30 mouse cellular contexts compared by ENCODE assay signal in the genomic region with DNA sequence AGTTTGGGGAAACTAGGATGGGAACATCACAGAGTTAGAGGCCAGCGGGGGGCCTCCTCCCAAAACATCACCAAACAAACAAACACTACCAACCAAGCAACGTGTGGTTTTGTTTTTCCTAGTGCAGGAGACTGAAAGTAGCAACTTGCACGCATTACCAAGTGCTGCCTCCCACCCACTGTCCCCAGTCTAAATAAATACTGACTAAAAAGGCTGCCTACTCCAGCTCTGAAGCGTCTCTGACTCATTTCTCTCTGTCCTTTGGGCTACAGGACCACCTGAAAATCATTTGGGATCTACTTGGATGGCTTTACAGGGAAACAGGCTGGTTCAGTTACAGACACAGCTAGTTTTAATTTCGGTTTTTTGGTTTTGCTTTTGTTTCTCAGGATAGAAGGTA. TPM values are rescaled to one million over a fixed set of nuclear protein-coding genes. Genes with fewer than 3 reads are reported as not detected.
A peak's percentile ranks its signal among the peaks of the same experiment; 100 is the strongest.
DNase-seq lines count a peak whose midpoint lies in the region; ATAC-seq and TF ChIP-seq lines count a peak whose summit lies in the region.
"Had no signal": no experiment of that assay in that cellular context is flagged by ENCODE, and none has a peak within 500 bp of the region (broad histone marks: within the 10 kb centered on the region; RNA-seq: fewer than 3 reads in every experiment).

No protein-coding gene starts in this region.

- peaks cover 10% of the 10 kb centered on the region for H3K4me1 ChIP-seq in embryonic facial prominence, embryonic 13.5 days
- H3K4me1 ChIP-seq in embryonic facial prominence, embryonic 10.5 days = peaks cover 9% of the 10 kb centered on the region; the same call in 1 of the 2 replicates
- H3K4me1 ChIP-seq in lung, adult 2 months (ENCODE audit: control insufficient read depth, insufficient read depth, low read length) = no peaks in the 10 kb centered on the region
- H3K4me1 ChIP-seq: forebrain, embryonic 12.5 days; midbrain, embryonic 12.5 days; neural tube, embryonic 13.5 days had no signal

- no peaks in the 10 kb centered on the region for H3K9me3 ChIP-seq in embryonic facial prominence, embryonic 13.5 days
- H3K9me3 ChIP-seq in embryonic facial prominence, embryonic 10.5 days = no peaks in the 10 kb centered on the region
- H3K9me3 ChIP-seq: forebrain, embryonic 12.5 days; hindbrain, embryonic 12.5 days; limb, embryonic 13.5 days; midbrain, embryonic 12.5 days; neural tube, embryonic 13.5 days had no signal

- H3K4me3 ChIP-seq in embryonic facial prominence, embryonic 13.5 days = no peak overlapping the region
- no peak overlapping the region for H3K4me3 ChIP-seq in embryonic facial prominence, embryonic 10.5 days
- no peak overlapping the region for H3K4me3 ChIP-seq in lung, adult 2 months (replicated peaks; ENCODE audit: extremely low read depth, low read depth, low read length)
- H3K4me3 ChIP-seq: erythroblast, embryonic 14.5 days; forebrain, embryonic 12.5 days; hindbrain, embryonic 12.5 days; limb, embryonic 13.5 days; midbrain, embryonic 12.5 days; neural tube, embryonic 13.5 days had no signal

- H3K4me2 ChIP-seq in embryonic facial prominence, embryonic 13.5 days = no peak overlapping the region
- H3K4me2 ChIP-seq: forebrain, embryonic 12.5 days; heart, embryonic 11.5 days; hindbrain, embryonic 12.5 days; limb, embryonic 13.5 days; liver, embryonic 11.5 days; midbrain, embryonic 12.5 days; neural tube, embryonic 13.5 days had no signal

- 41% methylated on average over 5 of the region's 5 CpGs for WGBS in embryonic facial prominence, embryonic 13.5 days
- WGBS in embryonic facial prominence, embryonic 10.5 days = 56% methylated on average over 5 of the region's 5 CpGs
- 51% methylated on average over 5 of the region's 5 CpGs for WGBS in lung, adult 2 months

- H3K9ac ChIP-seq in embryonic facial prominence, embryonic 13.5 days = no peak overlapping the region
- H3K9ac ChIP-seq: forebrain, embryonic 12.5 days; forebrain, postnatal 0 days; hindbrain, embryonic 12.5 days; limb, embryonic 13.5 days; midbrain, embryonic 12.5 days; neural tube, embryonic 13.5 days had no signal

- TF ChIP-seq CTCF in lung, adult 2 months (IDR thresholded peaks at IDR 0.05; ENCODE audit: insufficient read depth, low read length) = no peak

- H3K27ac ChIP-seq in embryonic facial prominence, embryonic 13.5 days = peak overlapping the region; percentile 48
- no peak overlapping the region for H3K27ac ChIP-seq in embryonic facial prominence, embryonic 10.5 days (replicated peaks)
- H3K27ac ChIP-seq: forebrain, embryonic 12.5 days; hindbrain, embryonic 12.5 days; limb, embryonic 13.5 days; midbrain, embryonic 12.5 days; neural tube, embryonic 13.5 days had no signal

- TF ChIP-seq POLR2A in lung, adult 2 months (IDR thresholded peaks at IDR 0.05; ENCODE audit: borderline replicate concordance, extremely low read depth, low read depth, low read length) = no peak

- peaks cover 24% of the 10 kb centered on the region for H3K36me3 ChIP-seq in embryonic facial prominence, embryonic 13.5 days
- H3K36me3 ChIP-seq in embryonic facial prominence, embryonic 10.5 days (replicated peaks) = peaks cover 49% of the 10 kb centered on the region

- no peak for ATAC-seq in embryonic facial prominence, embryonic 13.5 days (ENCODE audit: insufficient number of reproducible peaks, insufficient read depth, low FRiP score, low TSS enrichment, low read depth)
- ATAC-seq: forebrain, postnatal 0 days; intestine, embryonic 16.5 days had no signal

- no peak for DNase-seq in embryonic facial prominence, embryonic 10.5 days (ENCODE audit: low spot score)
- DNase-seq in 3T3-L1 (ENCODE audit: low read depth, low spot score) (peak; percentile 26), NIH3T3 (ENCODE audit: low read depth) (peak; percentile 49)
- peak; percentile 11 for DNase-seq in fibroblast of lung, adult 2 months (ENCODE audit: low read depth)
- no peak for DNase-seq in lung, adult 2 months
- DNase-seq in urinary bladder, postnatal 4 days (ENCODE audit: low spot score in 2 of 2) = no peak
- no peak for DNase-seq in cerebellum, postnatal 36 days
- DNase-seq: adrenal gland, adult 8-10 months; cerebellum, adult 11-12 months; cerebellum, adult 9-11 months; forebrain, postnatal 0 days; gastrocnemius, postnatal 36 days; heart, postnatal 36 days; kidney, adult 8-10 months; kidney, postnatal 10 days; lung, postnatal 36 days; retina, postnatal 1 day; spleen, adult 18-20 months; thymus, adult 18-20 months; thymus, postnatal 25 days had no signal

- H3K27me3 ChIP-seq in embryonic facial prominence, embryonic 13.5 days = no peaks in the 10 kb centered on the region
- H3K27me3 ChIP-seq in embryonic facial prominence, embryonic 10.5 days (replicated peaks; ENCODE audit: low read depth, poor library complexity, severe bottlenecking) = no peaks in the 10 kb centered on the region
- H3K27me3 ChIP-seq: forebrain, embryonic 12.5 days; hindbrain, embryonic 12.5 days; limb, embryonic 13.5 days; midbrain, embryonic 12.5 days; neural tube, embryonic 13.5 days had no signal

RNA-seq across cellular contexts. Expression of gene Gabarapl2, which starts 23.8 kb away (rescaled TPM):
- polyA plus RNA-seq in embryonic facial prominence, embryonic 13.5 days (2015; fragmentation: Nextera tagmentation; extraction: Ambion mirVana) = 166 and 167 TPM in 2 replicates
- 186 and 194 TPM in 2 replicates for polyA plus RNA-seq in embryonic facial prominence, embryonic 10.5 days (2016; fragmentation: Nextera tagmentation; extraction: Ambion mirVana)
- 26.2 and 58.2 TPM in 2 replicates for polyA plus RNA-seq in lung, adult 2 months (2012; rRNA removed)

RNA-seq across cellular contexts. Expression of gene Adat1, which starts 27.8 kb away (rescaled TPM):
- polyA plus RNA-seq in embryonic facial prominence, embryonic 13.5 days (2015; fragmentation: Nextera tagmentation; extraction: Ambion mirVana) = 11.9 and 12.8 TPM in 2 replicates
- polyA plus RNA-seq in embryonic facial prominence, embryonic 10.5 days (2016; fragmentation: Nextera tagmentation; extraction: Ambion mirVana) = 15.7 and 17.1 TPM in 2 replicates
- 2.5 and 2.7 TPM in 2 replicates for polyA plus RNA-seq in lung, adult 2 months (2012; rRNA removed)
- polyA plus RNA-seq: erythroblast, embryonic 14.5 days had no signal

RNA-seq across cellular contexts. Expression of gene Tmem231, which starts 30.7 kb away (rescaled TPM):
- 21.1 and 22.1 TPM in 2 replicates for polyA plus RNA-seq in embryonic facial prominence, embryonic 13.5 days (2015; fragmentation: Nextera tagmentation; extraction: Ambion mirVana)
- polyA plus RNA-seq in embryonic facial prominence, embryonic 10.5 days (2016; fragmentation: Nextera tagmentation; extraction: Ambion mirVana) = 20.1 and 20.2 TPM in 2 replicates
- polyA plus RNA-seq in lung, adult 2 months (2012; rRNA removed) = 8.0 and 8.2 TPM in 2 replicates

RNA-seq across cellular contexts. Expression of gene Kars, which starts 46.8 kb away (rescaled TPM):
- polyA plus RNA-seq in embryonic facial prominence, embryonic 13.5 days (2015; fragmentation: Nextera tagmentation; extraction: Ambion mirVana) = 209 and 220 TPM in 2 replicates
- 274 and 284 TPM in 2 replicates for polyA plus RNA-seq in embryonic facial prominence, embryonic 10.5 days (2016; fragmentation: Nextera tagmentation; extraction: Ambion mirVana)
- polyA plus RNA-seq in lung, adult 2 months (2012; rRNA removed) = 28.0 and 42.2 TPM in 2 replicates

RNA-seq across cellular contexts. Expression of gene Terf2ip, which starts 46.8 kb away (rescaled TPM):
- polyA plus RNA-seq in embryonic facial prominence, embryonic 13.5 days (2015; fragmentation: Nextera tagmentation; extraction: Ambion mirVana) = 28.4 and 32.4 TPM in 2 replicates
- 27.0 and 28.6 TPM in 2 replicates for polyA plus RNA-seq in embryonic facial prominence, embryonic 10.5 days (2016; fragmentation: Nextera tagmentation; extraction: Ambion mirVana)
- 10.4 TPM in 2 replicates for polyA plus RNA-seq in lung, adult 2 months (2012; rRNA removed)

Comparison
In these comparisons a context has a peak if more than half of its experiments do, and no peak if none do; other contexts are left out.
1. DNase-seq: peak in 3T3-L1 (single experiment), NIH3T3 (single experiment) and fibroblast of lung, adult 2 months (single experiment); none in embryonic facial prominence, embryonic 10.5 days (single experiment), lung, adult 2 months (single experiment), urinary bladder, postnatal 4 days (0 of 2) and cerebellum, postnatal 36 days (0 of 2).